Mouse (Mus musculus) MEL (cell line): Measurements from ENCODE around the gene Crx. TPM values are rescaled to one million over a fixed set of nuclear protein-coding genes. Genes with fewer than 3 reads are reported as not detected.

Source experiments
- DNase-seq: peaks from one replicate; pipeline ENCODE4 v3.0.0; 2011; ENCODE audit warnings: low read depth, low spot score
- H3K27ac ChIP-seq: 2 replicates; pipeline ENCODE4 v1.5.1; 2012; ENCODE audit warnings: low read depth, mild to moderate bottlenecking, control low read depth, low read length, moderate library complexity; ENCODE audit not compliant: control insufficient read depth
- H3K27me3 ChIP-seq, 2 experiments: fragments of 150-350 bp in 1 of 2; sonication (generic) in 1 of 2; 2 replicates each; pipeline ENCODE4 v1.6.1; 2012; ENCODE audit warnings: low read length in 2 of 2, mild to moderate bottlenecking in 2 of 2, improper control_type of control experiment in 1 of 2, moderate library complexity in 1 of 2; ENCODE audit not compliant: insufficient read depth in 2 of 2, control insufficient read depth in 1 of 2
- H3K36me3 ChIP-seq, 2 experiments: 2 replicates each; pipeline ENCODE4 v1.6.1; 2012 to 2014; ENCODE audit warnings: low read length in 2 of 2, improper control_type of control experiment in 1 of 2, inconsistent platforms in 1 of 2, mild to moderate bottlenecking in 1 of 2; ENCODE audit not compliant: insufficient read depth in 2 of 2, control insufficient read depth in 1 of 2
- H3K4me1 ChIP-seq, 2 experiments: fragments of 150-350 bp in 1 of 2; sonication (generic) in 1 of 2; 2 replicates each; pipeline ENCODE4 v1.6.1; 2012; ENCODE audit warnings: low read length in 2 of 2, improper control_type of control experiment in 1 of 2, mild to moderate bottlenecking in 1 of 2; ENCODE audit not compliant: insufficient read depth in 2 of 2, control insufficient read depth in 1 of 2
- H3K4me3 ChIP-seq, 2 experiments: fragments of 150-350 bp in 1 of 2; sonication (generic) in 1 of 2; 2 replicates each; pipeline ENCODE4 v1.5.1; 2012; ENCODE audit warnings: low read depth in 2 of 2, low read length in 2 of 2, mild to moderate bottlenecking in 2 of 2, moderate library complexity in 2 of 2, control low read depth in 1 of 2, improper control_type of control experiment in 1 of 2; ENCODE audit not compliant: control insufficient read depth in 1 of 2, insufficient read depth in 1 of 2
- H3K79me2 ChIP-seq: 2 replicates; pipeline ENCODE4 v1.6.1; 2012; ENCODE audit warnings: mild to moderate bottlenecking, low read length, moderate library complexity; ENCODE audit not compliant: control insufficient read depth, poor library complexity, insufficient read depth
- H3K9ac ChIP-seq: 2 replicates; pipeline ENCODE4 v1.6.1; 2012; ENCODE audit warnings: low read depth, mild to moderate bottlenecking, control low read depth, low read length, moderate library complexity; ENCODE audit not compliant: control insufficient read depth, poor library complexity, severe bottlenecking
- H3K9me3 ChIP-seq: fragments of 150-350 bp; sonication (generic); replicated peaks from 2 replicates; pipeline ENCODE4 v1.6.1; 2012; ENCODE audit warnings: mild to moderate bottlenecking, low read length, improper control_type of control experiment, moderate library complexity; ENCODE audit not compliant: insufficient read depth
- BHLHE40 ChIP-seq: IDR thresholded peaks from 2 replicates; pipeline ENCODE4 v1.6.1; 2012; ENCODE audit warnings: low read depth, mild to moderate bottlenecking, inconsistent platforms, low read length, improper control_type of control experiment, borderline replicate concordance
- CTCF ChIP-seq, 3 experiments: IDR thresholded peaks in 2 of 3; conservative IDR thresholded peaks in 1 of 3; 2 replicates each; pipeline ENCODE4 v1.5.1; 2011 to 2012; ENCODE audit warnings: low read length in 3 of 3, low read depth in 2 of 3, mild to moderate bottlenecking in 2 of 3, improper control_type of control experiment in 1 of 3, inconsistent platforms in 1 of 3, mixed read lengths in 1 of 3, moderate library complexity in 1 of 3; ENCODE audit not compliant: control insufficient read depth in 1 of 3, insufficient read depth in 1 of 3, poor library complexity in 1 of 3, severe bottlenecking in 1 of 3
- ELF1 ChIP-seq: IDR thresholded peaks from 2 replicates; pipeline ENCODE4 v1.6.1; 2014; ENCODE audit warnings: low read depth, mild to moderate bottlenecking, inconsistent platforms, low read length, improper control_type of control experiment, moderate library complexity
- GABPA ChIP-seq: IDR thresholded peaks from 2 replicates; pipeline ENCODE4 v1.6.1; 2012; ENCODE audit warnings: low read depth, mild to moderate bottlenecking, inconsistent platforms, low read length, improper control_type of control experiment, moderate library complexity
- GATA1 ChIP-seq: IDR thresholded peaks from 2 replicates; pipeline ENCODE4 v1.6.1; 2011; ENCODE audit warnings: low read depth, low read length, improper control_type of control experiment
- HCFC1 ChIP-seq: IDR thresholded peaks from 2 replicates; pipeline ENCODE4 v1.6.1; 2012; ENCODE audit warnings: low read depth, mild to moderate bottlenecking, inconsistent platforms, low read length, improper control_type of control experiment, moderate library complexity
- KAT2A ChIP-seq: conservative IDR thresholded peaks from 2 replicates; pipeline ENCODE4 v1.6.1; 2012; ENCODE audit warnings: low read depth, low read length, improper control_type of control experiment, inconsistent platforms
- MAFK ChIP-seq: IDR thresholded peaks from 2 replicates; pipeline ENCODE4 v1.6.1; 2011; ENCODE audit warnings: low read depth, mild to moderate bottlenecking, low read length, improper control_type of control experiment, borderline replicate concordance
- MAX ChIP-seq: IDR thresholded peaks from 2 replicates; pipeline ENCODE4 v1.6.1; 2011; ENCODE audit warnings: low read length, improper control_type of control experiment
- MAZ ChIP-seq: IDR thresholded peaks from 2 replicates; pipeline ENCODE4 v1.6.1; 2012; ENCODE audit warnings: low read depth, mild to moderate bottlenecking, inconsistent platforms, low read length, improper control_type of control experiment
- MEF2A ChIP-seq: IDR thresholded peaks from 2 replicates; pipeline ENCODE4 v1.6.1; 2014; ENCODE audit warnings: low read depth, mild to moderate bottlenecking, inconsistent platforms, low read length, improper control_type of control experiment; ENCODE audit not compliant: poor library complexity, insufficient replicate concordance, severe bottlenecking; ENCODE audit errors: extremely low read depth
- MXI1 ChIP-seq: IDR thresholded peaks from 2 replicates; pipeline ENCODE4 v1.6.1; 2011; ENCODE audit warnings: mild to moderate bottlenecking, low read depth, low read length, improper control_type of control experiment
- MYB ChIP-seq: IDR thresholded peaks from 2 replicates; pipeline ENCODE4 v1.6.1; 2011; ENCODE audit warnings: mild to moderate bottlenecking, low read depth, low read length, improper control_type of control experiment
- POLR2A ChIP-seq, 2 experiments: IDR thresholded peaks; 2 replicates each; pipeline ENCODE4 v1.6.1; 2011 to 2012; ENCODE audit warnings: low read length in 2 of 2, mild to moderate bottlenecking in 2 of 2, control low read depth in 1 of 2, improper control_type of control experiment in 1 of 2, low read depth in 1 of 2, moderate library complexity in 1 of 2; ENCODE audit not compliant: control insufficient read depth in 1 of 2, insufficient read depth in 1 of 2, poor library complexity in 1 of 2
- POLR2AphosphoS2 ChIP-seq: IDR thresholded peaks from 2 replicates; pipeline ENCODE4 v1.6.1; 2011; ENCODE audit warnings: low read length, improper control_type of control experiment
- RAD21 ChIP-seq: IDR thresholded peaks from 2 replicates; pipeline ENCODE4 v1.6.1; 2011; ENCODE audit warnings: mild to moderate bottlenecking, low read depth, low read length, improper control_type of control experiment
- SMC3 ChIP-seq: IDR thresholded peaks from 2 replicates; pipeline ENCODE4 v1.6.1; 2011; ENCODE audit warnings: low read depth, low read length, improper control_type of control experiment
- TBP ChIP-seq: IDR thresholded peaks from 2 replicates; pipeline ENCODE4 v1.8.0; 2011; ENCODE audit warnings: low read depth, low read length, improper control_type of control experiment
- UBTF ChIP-seq: IDR thresholded peaks from 2 replicates; pipeline ENCODE4 v1.6.1; 2012; ENCODE audit warnings: low read depth, mild to moderate bottlenecking, inconsistent platforms, low read length, improper control_type of control experiment, moderate library complexity, borderline replicate concordance; ENCODE audit not compliant: insufficient read depth
- USF1 ChIP-seq: IDR thresholded peaks from 2 replicates; pipeline ENCODE4 v1.6.1; 2014; ENCODE audit warnings: low read depth, mild to moderate bottlenecking, inconsistent platforms, low read length, improper control_type of control experiment, moderate library complexity
- USF2 ChIP-seq, 2 experiments: IDR thresholded peaks; 2 replicates each; pipeline ENCODE4 v1.6.1; 2011 to 2012; ENCODE audit warnings: improper control_type of control experiment in 2 of 2, low read length in 2 of 2, borderline replicate concordance in 1 of 2, inconsistent platforms in 1 of 2, low read depth in 1 of 2, mild to moderate bottlenecking in 1 of 2; ENCODE audit not compliant: insufficient read depth in 1 of 2
- ZKSCAN1 ChIP-seq: IDR thresholded peaks from 2 replicates; pipeline ENCODE4 v1.6.1; 2012; ENCODE audit warnings: low read depth, mild to moderate bottlenecking, inconsistent platforms, low read length, improper control_type of control experiment, moderate library complexity
- ZMIZ1 ChIP-seq: IDR thresholded peaks from 2 replicates; pipeline ENCODE4 v1.6.1; 2012; ENCODE audit warnings: low read depth, mild to moderate bottlenecking, inconsistent platforms, low read length, improper control_type of control experiment, moderate library complexity
- ZNF384 ChIP-seq: IDR thresholded peaks from 2 replicates; pipeline ENCODE4 v1.6.1; 2012; ENCODE audit warnings: low read depth, mild to moderate bottlenecking, inconsistent platforms, low read length, improper control_type of control experiment
- polyA plus RNA-seq, 2 experiments: library from polyadenylated mRNA; stranded (reverse) in 1 of 2; unstranded in 1 of 2; fragments of >175 nt in 1 of 2; fragments of >200 nt in 1 of 2; gene quantifications; 2 replicates each; pipeline versions ENCODE4 v1.2.1 to v1.2.4; 2012; ENCODE audit warnings: low replicate concordance in 2 of 2, low read depth in 1 of 2; ENCODE audit not compliant: insufficient read length in 2 of 2, insufficient read depth in 1 of 2, missing spikeins in 1 of 2
- total RNA-seq: library from RNA; depleted of rRNA; stranded (reverse); fragments of 300-350 nt; gene quantifications from 2 replicates; pipeline ENCODE4 v1.2.3, GENCODE M21; 2012

Crx gene
- total and polyA plus RNA-seq, 3 experiments, result not detected

GRCm38 (mm10) chr7:15884127-15884526 lies 4.4 kb upstream of the Crx start:
- H3K27me3 ChIP-seq, result no peaks in the 10 kb centered on the region
- peaks cover 0 to 6% of the 10 kb centered on the region in 2 experiments; a peak in 1 of 4 replicates for H3K36me3 ChIP-seq
- H3K27ac ChIP-seq, result no peak overlapping the region
- H3K79me2 ChIP-seq, result no peaks in the 10 kb centered on the region
- H3K4me3 ChIP-seq, result no peak overlapping the region
- peaks cover 0 to 11% of the 10 kb centered on the region in 2 experiments; a peak in 3 of 4 replicates for H3K4me1 ChIP-seq
- H3K9me3 ChIP-seq, result no peaks in the 10 kb centered on the region
- no peak overlapping the region for H3K9ac ChIP-seq
- DNase-seq, result peak; percentile 27
- TF ChIP-seq TBP, result 0 out of 2 replicates have a peak, but pooled peaks have one; percentile 16
- TF ChIP-seq MEF2A, result no peak

DNA sequence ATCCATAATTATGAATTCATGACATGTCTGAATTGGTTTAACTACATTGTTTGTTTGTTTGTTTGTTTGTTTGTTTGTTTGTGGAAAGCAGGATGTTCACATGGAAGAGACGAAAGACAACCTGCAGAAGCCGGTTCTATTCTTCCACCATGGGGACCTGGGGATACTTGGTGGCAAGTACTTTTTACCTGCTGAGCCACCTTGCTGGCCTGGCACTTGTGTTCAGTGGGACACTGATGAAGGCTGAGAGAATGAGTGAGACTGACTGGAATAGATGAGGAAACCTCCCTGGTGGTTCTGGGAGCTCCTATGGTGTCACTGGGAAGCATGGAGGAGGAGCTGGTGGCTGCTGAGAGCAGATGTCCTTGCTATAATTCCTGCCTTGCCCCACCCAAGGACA lies 2.5 kb upstream of the Crx start, which contains the start of gene Crxos:
TSS of gene Crxos (plus strand) at position 301 of the 400 bp plus-strand sequence.
- Histone ChIP-seq H3K9me3 (no peaks in the 10 kb centered on the region), H3K4me3 (no peak within 1 kb of the TSS), H3K27ac (peak within 1 kb of the TSS; percentile 13; the same call in 1 of the 2 replicates), H3K79me2 (no peaks in the 10 kb centered on the region), H3K36me3 (peaks cover 0 to 6% of the 10 kb centered on the region in 2 experiments; a peak in 1 of 4 replicates)
- no peak for DNase-seq
- no peak for TF ChIP-seq KAT2A
- no peak for TF ChIP-seq ZKSCAN1
- no peak for TF ChIP-seq GABPA
- no peak for TF ChIP-seq MYB
- no peak for TF ChIP-seq MXI1
- no peak for TF ChIP-seq CTCF (IDR thresholded peaks at IDR 0.05 in 2 of 3, conservative IDR thresholded peaks at IDR 0.05 in 1 of 3; ENCODE audit: control insufficient read depth in 1 of 3, insufficient read depth in 1 of 3, low read depth in 2 of 3, low read length in 3 of 3, poor library complexity in 1 of 3, severe bottlenecking in 1 of 3)
- no peak for TF ChIP-seq HCFC1
- no peak for TF ChIP-seq BHLHE40
- no peak for TF ChIP-seq GATA1
- no peak for TF ChIP-seq ELF1
- TF ChIP-seq POLR2AphosphoS2, result no peak
- TF ChIP-seq RAD21, result no peak
- TF ChIP-seq, all 39 proteins: peak for 0
- Histone ChIP-seq H3K27me3 (no peaks in the 10 kb centered on the region), H3K4me1 (peaks cover 0 to 11% of the 10 kb centered on the region in 2 experiments; a peak in 3 of 4 replicates), H3K9ac (no peak within 1 kb of the TSS)

- no peak for DNase-seq
- Histone ChIP-seq H3K9me3 (no peaks in the 10 kb centered on the region), H3K27me3 (no peaks in the 10 kb centered on the region), H3K27ac (no peak overlapping the region), H3K4me1 (peaks cover 0 to 11% of the 10 kb centered on the region in 2 experiments; a peak in 3 of 4 replicates), H3K36me3 (peaks cover 0 to 6% of the 10 kb centered on the region in 2 experiments; a peak in 1 of 4 replicates), H3K9ac (no peak overlapping the region), H3K79me2 (no peaks in the 10 kb centered on the region), H3K4me3 (no peak overlapping the region)
- TF ChIP-seq ZNF384, result no peak
- no peak for TF ChIP-seq ZMIZ1
- no peak for TF ChIP-seq MAZ
- no peak for TF ChIP-seq USF1
- no peak for TF ChIP-seq HCFC1
- TF ChIP-seq POLR2A (IDR thresholded peaks at IDR 0.05; ENCODE audit: control insufficient read depth in 1 of 2, insufficient read depth in 1 of 2, low read depth in 1 of 2, low read length in 2 of 2, poor library complexity in 1 of 2), result no peak
- no peak for TF ChIP-seq ZKSCAN1
- no peak for TF ChIP-seq MAX
- TF ChIP-seq USF2 (IDR thresholded peaks at IDR 0.05; ENCODE audit: borderline replicate concordance in 1 of 2, insufficient read depth in 1 of 2, low read depth in 1 of 2, low read length in 2 of 2), result no peak
- TF ChIP-seq SMC3, result no peak
- TF ChIP-seq UBTF, result no peak
- no peak for TF ChIP-seq MAFK
Measured at GRCm38 (mm10) chr7:15881831-15882230, 2.1 kb upstream of the Crx start.
